Mouse (Mus musculus) hindbrain, embryonic 12.5 days (tissue): ENCODE data around the gene Gm4924. TPM values are rescaled to one million over a fixed set of nuclear protein-coding genes. Genes with fewer than 3 reads are reported as not detected.

Source experiments
- ATAC-seq: fragments of 200-750 bp; cut with Nextera tagmentation; 2 replicates; pipeline ENCODE4 v1.8.0; 2017; ENCODE audit warnings: moderate TSS enrichment; ENCODE audit not compliant: low FRiP score
- H3K27ac ChIP-seq: fragments of 300-500 bp; sonication (generic); 2 replicates; pipeline ENCODE4 v1.5.1; 2016; ENCODE audit warnings: mild to moderate bottlenecking
- H3K27me3 ChIP-seq: fragments of 300-500 bp; sonication (generic); 2 replicates; pipeline ENCODE4 v1.6.1; 2016; ENCODE audit warnings: mild to moderate bottlenecking
- H3K36me3 ChIP-seq: fragments of 300-500 bp; sonication (generic); 2 replicates; pipeline ENCODE4 v1.6.1; 2016; ENCODE audit warnings: mild to moderate bottlenecking
- H3K4me1 ChIP-seq: fragments of 300-500 bp; sonication (generic); 2 replicates; pipeline ENCODE4 v1.6.1; 2016
- H3K4me2 ChIP-seq: fragments of 300-500 bp; sonication (generic); replicated peaks from 2 replicates; pipeline ENCODE4 v1.6.1; 2016; ENCODE audit warnings: mild to moderate bottlenecking
- H3K4me3 ChIP-seq: fragments of 300-500 bp; sonication (generic); 2 replicates; pipeline ENCODE4 v1.5.1; 2016; ENCODE audit warnings: mild to moderate bottlenecking
- H3K9ac ChIP-seq: fragments of 300-500 bp; sonication (generic); 2 replicates; pipeline ENCODE4 v1.6.1; 2016; ENCODE audit warnings: mild to moderate bottlenecking, moderate library complexity
- H3K9me3 ChIP-seq: fragments of 300-500 bp; sonication (generic); replicated peaks from 2 replicates; pipeline ENCODE4 v1.6.1; 2016; ENCODE audit warnings: mild to moderate bottlenecking
- WGBS: fragments of 180-500 bp; shearing (Covaris S2); methylation state at CpG from one replicate; pipeline ENCODE4 v1.1.7; 2016; 5-methylcytosine and 5-hydroxymethylcytosine counted together
- polyA plus RNA-seq: library from polyadenylated mRNA; unstranded; fragments of >200 nt; fragmentation: Nextera tagmentation; extraction: Ambion mirVana; gene quantifications from 2 replicates; pipeline ENCODE4 v1.2.1, GENCODE M21; 2016

The Gm4924 gene
- 13.5 and 15.5 TPM in 2 replicates for polyA plus RNA-seq

GRCm38 (mm10) chr10:82354083-82355010 lies at the start of gene Gm4924:
Gm4924 (plus strand) TSS chr10:82354255.
- 5% methylated on average over 34 of the region's 34 CpGs for WGBS
- peak within 1 kb of the TSS; percentile 79 for H3K9ac ChIP-seq
- peak; percentile 100 for ATAC-seq
- H3K27ac ChIP-seq: peak within 1 kb of the TSS; percentile 96
- peaks cover 9% of the 10 kb centered on the region for H3K36me3 ChIP-seq
- peak within 1 kb of the TSS; percentile 66 for H3K4me3 ChIP-seq
- peak within 1 kb of the TSS; percentile 49 for H3K4me2 ChIP-seq
- no peaks in the 10 kb centered on the region for H3K4me1 ChIP-seq
- H3K27me3 ChIP-seq: no peaks in the 10 kb centered on the region
- peaks cover 31% of the 10 kb centered on the region for H3K9me3 ChIP-seq

GRCm38 (mm10) chr10:82316482-82316881 lies 37.6 kb upstream of the Gm4924 start, which contains the start of gene 4932415D10Rik:
4932415D10Rik (minus strand) TSS chr10:82316582.
- Histone ChIP-seq H3K9ac (no peak within 1 kb of the TSS), H3K27me3 (no peaks in the 10 kb centered on the region), H3K4me3 (no peak within 1 kb of the TSS), H3K36me3 (no peaks in the 10 kb centered on the region), H3K27ac (no peak within 1 kb of the TSS), H3K4me2 (no peak within 1 kb of the TSS), H3K4me1 (no peaks in the 10 kb centered on the region), H3K9me3 (peaks cover 3% of the 10 kb centered on the region)
- WGBS: 90% methylated on average over 1 of the region's 1 CpGs
- no peak for ATAC-seq

GRCm38 (mm10) chr10:82320134-82320533 lies 33.9 kb upstream of the Gm4924 start:
- Histone ChIP-seq H3K9ac (no peak overlapping the region), H3K27ac (no peak overlapping the region), H3K4me2 (no peak overlapping the region), H3K4me1 (no peaks in the 10 kb centered on the region), H3K36me3 (no peaks in the 10 kb centered on the region), H3K27me3 (no peaks in the 10 kb centered on the region), H3K4me3 (no peak overlapping the region), H3K9me3 (peaks cover 7% of the 10 kb centered on the region; the same call in 1 of the 2 replicates)
- 74% methylated on average over 3 of the region's 3 CpGs for WGBS
- ATAC-seq: no peak

- no peaks in the 10 kb centered on the region for H3K36me3 ChIP-seq
- no peaks in the 10 kb centered on the region for H3K27me3 ChIP-seq
- no peak overlapping the region for H3K27ac ChIP-seq
- ATAC-seq: no peak
- H3K9me3 ChIP-seq: 0 out of 2 replicates have a peak, but pooled peaks cover 7% of the 10 kb centered on the region
- WGBS: 87% methylated on average over 5 of the region's 5 CpGs
- no peak overlapping the region for H3K4me2 ChIP-seq
- H3K4me3 ChIP-seq: no peak overlapping the region
- H3K9ac ChIP-seq: no peak overlapping the region
- no peaks in the 10 kb centered on the region for H3K4me1 ChIP-seq
Observed at GRCm38 (mm10) chr10:82329826-82330225, 24.2 kb upstream of the Gm4924 start.

GRCm38 (mm10) chr10:82355401-82355800 lies 1.3 kb downstream of the Gm4924 start:
- Histone ChIP-seq H3K27ac (no peak overlapping the region), H3K27me3 (no peaks in the 10 kb centered on the region), H3K9ac (no peak overlapping the region), H3K4me1 (no peaks in the 10 kb centered on the region), H3K4me2 (no peak overlapping the region), H3K4me3 (no peak overlapping the region), H3K36me3 (peaks cover 13% of the 10 kb centered on the region), H3K9me3 (peaks cover 38% of the 10 kb centered on the region)
- WGBS: 98% methylated on average over 4 of the region's 4 CpGs
- ATAC-seq: no peak

GRCm38 (mm10) chr10:82361911-82362310 lies 7.9 kb downstream of the Gm4924 start:
- Histone ChIP-seq H3K4me3 (no peak overlapping the region), H3K4me2 (no peak overlapping the region), H3K4me1 (no peaks in the 10 kb centered on the region), H3K9ac (no peak overlapping the region), H3K27ac (no peak overlapping the region), H3K9me3 (peaks cover 66% of the 10 kb centered on the region), H3K36me3 (peaks cover 34% of the 10 kb centered on the region), H3K27me3 (no peaks in the 10 kb centered on the region)
- no peak for ATAC-seq
- WGBS: 91% methylated on average over 9 of the region's 9 CpGs

GRCm38 (mm10) chr10:82382992-82383391 lies 28.9 kb downstream of the Gm4924 start:
- H3K9me3 ChIP-seq: peaks cover 45% of the 10 kb centered on the region
- H3K4me1 ChIP-seq: no peaks in the 10 kb centered on the region
- no peak overlapping the region for H3K4me2 ChIP-seq
- no peaks in the 10 kb centered on the region for H3K27me3 ChIP-seq
- no peak for ATAC-seq
- peaks cover 24% of the 10 kb centered on the region for H3K36me3 ChIP-seq
- H3K9ac ChIP-seq: no peak overlapping the region
- no peak overlapping the region for H3K4me3 ChIP-seq
- WGBS: 84% methylated on average over 1 of the region's 1 CpGs
- no peak overlapping the region for H3K27ac ChIP-seq

- 70% methylated on average over 1 of the region's 1 CpGs for WGBS
- peaks cover 29% of the 10 kb centered on the region for H3K9me3 ChIP-seq
Observed at GRCm38 (mm10) chr10:82409511-82409910, 55.5 kb downstream of the Gm4924 start.

GRCm38 (mm10) chr10:82423631-82424030 lies 69.6 kb downstream of the Gm4924 start:
- Histone ChIP-seq H3K4me1 (no peaks in the 10 kb centered on the region), H3K27me3 (no peaks in the 10 kb centered on the region), H3K9me3 (peaks cover 29% of the 10 kb centered on the region), H3K9ac (no peak overlapping the region), H3K4me3 (no peak overlapping the region), H3K4me2 (no peak overlapping the region), H3K27ac (no peak overlapping the region), H3K36me3 (no peaks in the 10 kb centered on the region)
- ATAC-seq: no peak

More at GRCm38 (mm10) chr10:82409511-82409910, 55.5 kb downstream of the Gm4924 start:
- H3K27me3 ChIP-seq: no peaks in the 10 kb centered on the region
- H3K36me3 ChIP-seq: 0 out of 2 replicates have a peak, but pooled peaks cover 2% of the 10 kb centered on the region
- no peak overlapping the region for H3K27ac ChIP-seq
- no peak overlapping the region for H3K4me3 ChIP-seq
- H3K9ac ChIP-seq: no peak overlapping the region
- ATAC-seq: no peak
- H3K4me1 ChIP-seq: no peaks in the 10 kb centered on the region
- H3K4me2 ChIP-seq: no peak overlapping the region

Other genes with a start within 250 kb of the Gm4924 start
- 6.3 and 7.1 TPM in 2 replicates for gene AU041133, start 226.2 kb upstream of the Gm4924 start, polyA plus RNA-seq
- 15.8 and 17.4 TPM in 2 replicates for gene Zfp938, start 113.0 kb upstream of the Gm4924 start, polyA plus RNA-seq
- gene 4932415D10Rik, start 37.7 kb upstream of the Gm4924 start, polyA plus RNA-seq: not detected in 2 replicates
- gene Gm1553, start 138.4 kb downstream of the Gm4924 start, polyA plus RNA-seq: not detected in 2 replicates